Mouse (Mus musculus): ENCODE measurements around the gene Snrnp200.

GRCm38 (mm10) chr2:127210701-127211100, 2.5 kb downstream of the Snrnp200 start:
- TF ChIP-seq CTCF (IDR thresholded peaks at IDR 0.05) (no peak), EP300 (IDR thresholded peaks at IDR 0.05) (no peak)
